Mouse (Mus musculus) neural tube, embryonic 12.5 days (tissue): ENCODE measurements at regions not wholly inside any gene's neighbourhood (a gene's known extent, or its start where the extent isn't known, plus 50 kb on each side); places are given as distances from the start of the nearest gene placed in this dataset.

Experiments
- ATAC-seq: fragments of 200-750 bp; cut with Nextera tagmentation; 2 replicates; pipeline ENCODE4 v1.8.0; 2017; ENCODE audit warnings: low read depth, mild to moderate bottlenecking, moderate TSS enrichment, moderate library complexity; ENCODE audit not compliant: low FRiP score
- H3K27ac ChIP-seq: fragments of 300-500 bp; sonication (generic); 2 replicates; pipeline ENCODE4 v1.5.1; 2016
- H3K27me3 ChIP-seq: fragments of 300-500 bp; sonication (generic); replicated peaks from 2 replicates; pipeline ENCODE4 v1.6.1; 2016; ENCODE audit warnings: mild to moderate bottlenecking
- H3K36me3 ChIP-seq: fragments of 300-500 bp; sonication (generic); 2 replicates; pipeline ENCODE4 v1.6.1; 2016; ENCODE audit warnings: mild to moderate bottlenecking
- H3K4me1 ChIP-seq: fragments of 300-500 bp; sonication (generic); 2 replicates; pipeline ENCODE4 v1.6.1; 2016
- H3K4me2 ChIP-seq: fragments of 300-500 bp; sonication (generic); replicated peaks from 2 replicates; pipeline ENCODE4 v1.6.1; 2016; ENCODE audit warnings: mild to moderate bottlenecking
- H3K4me3 ChIP-seq: fragments of 300-500 bp; sonication (generic); 2 replicates; pipeline ENCODE4 v1.5.1; 2016
- H3K9ac ChIP-seq: fragments of 300-500 bp; sonication (generic); 2 replicates; pipeline ENCODE4 v1.6.1; 2016; ENCODE audit warnings: mild to moderate bottlenecking
- H3K9me3 ChIP-seq: fragments of 300-500 bp; sonication (generic); 2 replicates; pipeline ENCODE4 v1.6.1; 2016; ENCODE audit warnings: mild to moderate bottlenecking
- WGBS: fragments of 180-500 bp; shearing (Covaris S2); methylation state at CpG from one replicate; pipeline ENCODE4 v1.1.7; 2016; 5-methylcytosine and 5-hydroxymethylcytosine counted together

GRCm38 (mm10) chr3:140409239-140409638, 802.9 kb downstream of the Pdha2 start:
- H3K4me3 ChIP-seq, result no peak overlapping the region
- no peak overlapping the region for H3K4me2 ChIP-seq
- no peak overlapping the region for H3K9ac ChIP-seq
- no peak overlapping the region for H3K27ac ChIP-seq
- no peaks in the 10 kb centered on the region for H3K4me1 ChIP-seq
- 37% methylated on average over 4 of the region's 4 CpGs for WGBS
- no peaks in the 10 kb centered on the region for H3K36me3 ChIP-seq
- 0 out of 2 replicates have a peak, but pooled peaks have one; percentile 33 for ATAC-seq
- H3K27me3 ChIP-seq, result no peaks in the 10 kb centered on the region
- no peaks in the 10 kb centered on the region for H3K9me3 ChIP-seq
